Mouse (Mus musculus) stomach, embryonic 16.5 days (tissue): Measurements from ENCODE around the gene Arpc1a. TPM values are rescaled to one million over a fixed set of nuclear protein-coding genes. Genes with fewer than 3 reads are reported as not detected.
A peak's percentile ranks its signal among the peaks of the same experiment; 100 is the strongest.
"Not testable (repeated sequence)": the region's sequence is repeated elsewhere in the genome, so short reads cannot be mapped to it uniquely, and the experiment has no call there.

Experiments
- ATAC-seq: fragments of 200-750 bp; cut with Nextera tagmentation; 2 replicates; pipeline ENCODE4 v1.8.0; 2017; ENCODE audit warnings: moderate number of reproducible peaks, moderate TSS enrichment; ENCODE audit not compliant: insufficient read depth, low FRiP score
- H3K27ac ChIP-seq: fragments of 300-500 bp; sonication (generic); 2 replicates; pipeline ENCODE4 v1.5.1; 2014; ENCODE audit warnings: low read length
- H3K27me3 ChIP-seq: fragments of 300-500 bp; sonication (generic); 2 replicates; pipeline ENCODE4 v1.6.1; 2014; ENCODE audit warnings: low read length, control low read depth, mixed read lengths; ENCODE audit not compliant: control insufficient read depth, insufficient read depth
- H3K36me3 ChIP-seq: fragments of 300-500 bp; sonication (generic); 2 replicates; pipeline ENCODE4 v1.6.1; 2014; ENCODE audit warnings: low read length; ENCODE audit not compliant: control insufficient read depth, insufficient read depth
- H3K4me1 ChIP-seq: fragments of 300-500 bp; sonication (generic); 2 replicates; pipeline ENCODE4 v1.6.1; 2014; ENCODE audit warnings: low read length, control low read depth, mixed read lengths; ENCODE audit not compliant: control insufficient read depth, insufficient read depth
- H3K4me2 ChIP-seq: fragments of 300-500 bp; sonication (generic); 2 replicates; pipeline ENCODE4 v1.6.1; 2014; ENCODE audit warnings: low read depth, low read length, mixed read lengths
- H3K4me3 ChIP-seq: fragments of 300-500 bp; sonication (generic); replicated peaks from 2 replicates; pipeline ENCODE4 v1.5.1; 2014; ENCODE audit warnings: mild to moderate bottlenecking, low read length
- H3K9ac ChIP-seq: fragments of 300-500 bp; sonication (generic); 2 replicates; pipeline ENCODE4 v1.6.1; 2014; ENCODE audit warnings: low read length
- H3K9me3 ChIP-seq: fragments of 300-500 bp; sonication (generic); replicated peaks from 2 replicates; pipeline ENCODE4 v1.6.1; 2016; ENCODE audit warnings: low read length, control low read depth; ENCODE audit not compliant: control insufficient read depth
- WGBS: fragments of 180-500 bp; shearing (Covaris S2); extraction: QIAGEN DNeasy Blood & Tissue Kit; methylation state at CpG from one replicate; pipeline ENCODE4 v1.1.7; 2014; 5-methylcytosine and 5-hydroxymethylcytosine counted together
- polyA plus RNA-seq: library from polyadenylated mRNA; unstranded; fragments of >200 nt; fragmentation: Nextera tagmentation; extraction: Ambion mirVana; gene quantifications from 2 replicates; pipeline ENCODE4 v1.2.1, GENCODE M21; 2015

Arpc1a gene
- polyA plus RNA-seq, 1 experiment from 2014 or later, result 155 TPM

DNA sequence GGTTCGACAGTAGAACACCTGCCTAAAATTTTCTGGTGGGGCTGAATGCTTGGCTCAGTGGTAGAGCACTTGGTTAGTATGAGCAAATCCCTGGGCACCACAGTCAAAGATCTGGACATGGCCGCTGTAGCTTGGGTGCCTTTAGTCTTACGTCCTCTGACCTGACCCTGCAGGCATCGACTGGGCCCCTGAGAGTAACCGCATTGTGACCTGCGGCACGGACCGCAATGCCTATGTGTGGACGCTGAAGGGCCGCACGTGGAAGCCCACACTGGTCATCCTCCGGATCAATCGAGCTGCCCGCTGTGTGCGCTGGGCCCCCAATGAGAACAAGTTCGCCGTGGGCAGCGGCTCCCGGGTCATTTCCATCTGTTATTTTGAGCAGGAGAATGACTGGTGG is 39.8 kb downstream of the Arpc1a start:
- Histone ChIP-seq H3K27ac (no peak overlapping the region), H3K4me2 (no peak overlapping the region), H3K4me3 (no peak overlapping the region), H3K9ac (no peak overlapping the region), H3K27me3 (no peaks in the 10 kb centered on the region), H3K4me1 (no peaks in the 10 kb centered on the region), H3K9me3 (no peaks in the 10 kb centered on the region), H3K36me3 (peaks cover 22% of the 10 kb centered on the region; the same call in 1 of the 2 replicates)
- WGBS, result 94% methylated on average over 19 of the region's 19 CpGs
- no peak for ATAC-seq

DNA sequence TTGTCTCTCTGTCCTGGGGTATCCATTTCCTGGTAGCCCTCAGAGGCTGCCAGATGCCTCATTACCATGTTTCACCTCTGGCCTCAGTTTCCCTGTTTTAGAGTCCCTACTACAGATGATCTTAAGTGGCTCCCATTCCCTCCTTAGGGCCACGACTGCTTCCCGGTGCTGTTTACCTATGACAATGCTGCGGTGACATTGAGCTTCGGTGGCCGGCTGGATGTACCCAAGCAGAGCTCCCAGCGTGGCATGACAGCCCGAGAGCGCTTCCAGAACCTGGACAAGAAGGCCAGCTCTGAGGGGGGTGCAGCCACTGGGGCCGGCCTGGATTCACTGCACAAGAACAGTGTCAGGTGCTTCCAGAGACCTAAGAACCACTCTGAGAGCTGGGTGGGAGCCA is 43.0 kb downstream of the Arpc1a start:
- Histone ChIP-seq H3K4me3 (no peak overlapping the region), H3K9ac (no peak overlapping the region), H3K27ac (no peak overlapping the region), H3K9me3 (no peaks in the 10 kb centered on the region), H3K27me3 (no peaks in the 10 kb centered on the region), H3K4me2 (no peak overlapping the region), H3K36me3 (peaks cover 44% of the 10 kb centered on the region), H3K4me1 (no peaks in the 10 kb centered on the region)
- ATAC-seq, result no peak
- 92% methylated on average over 9 of the region's 9 CpGs for WGBS

DNA sequence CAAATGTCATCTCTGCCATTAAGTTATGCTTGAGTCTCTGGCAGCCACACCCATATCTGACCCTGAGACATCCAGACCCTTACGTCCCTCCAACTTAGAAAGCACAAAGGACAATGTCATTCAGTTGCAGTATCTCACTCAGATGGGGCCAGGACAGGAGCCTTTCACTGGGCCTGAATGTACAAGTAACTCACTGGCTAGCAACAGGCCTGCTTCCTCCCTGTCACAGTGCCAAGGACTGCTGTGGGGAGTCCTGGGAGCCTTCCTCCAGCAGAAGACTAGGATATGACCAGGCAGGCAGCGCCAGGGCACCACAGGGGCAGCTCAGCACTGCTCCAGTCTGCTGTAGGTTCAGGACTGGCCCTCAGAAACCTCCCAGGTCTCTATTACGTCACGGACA is 45.5 kb downstream of the Arpc1a start:
- Histone ChIP-seq H3K4me3 (no peak overlapping the region), H3K27ac (no peak overlapping the region), H3K9ac (no peak overlapping the region), H3K36me3 (peaks cover 55% of the 10 kb centered on the region), H3K9me3 (no peaks in the 10 kb centered on the region), H3K4me2 (no peak overlapping the region), H3K27me3 (no peaks in the 10 kb centered on the region), H3K4me1 (no peaks in the 10 kb centered on the region)
- ATAC-seq, result no peak
- 88% methylated on average over 4 of the region's 4 CpGs for WGBS

DNA sequence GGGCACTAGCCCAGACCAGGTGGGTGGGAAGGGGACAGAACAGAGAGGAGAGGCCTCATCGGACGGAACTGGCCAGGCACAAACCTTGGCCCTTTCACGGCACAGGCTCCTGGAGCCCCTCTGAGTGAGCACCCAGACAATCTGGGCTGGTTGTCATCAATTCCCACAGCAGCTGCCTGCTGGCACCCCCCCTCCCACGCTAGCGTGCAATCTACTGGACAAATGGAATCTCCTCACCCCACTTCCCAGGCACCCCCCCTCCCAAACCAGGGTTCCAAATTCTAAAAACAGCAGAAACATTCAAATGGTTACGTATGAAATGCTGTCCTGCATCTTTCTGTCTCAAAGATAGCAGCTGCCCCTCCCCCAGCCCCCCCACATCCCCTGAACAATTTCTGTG is 46.1 kb downstream of the Arpc1a start:
- WGBS, result 81% methylated on average over 6 of the region's 6 CpGs
- peaks cover 62% of the 10 kb centered on the region for H3K36me3 ChIP-seq
- H3K4me3 ChIP-seq, H3K9me3 ChIP-seq, H3K27me3 ChIP-seq, H3K27ac ChIP-seq, ATAC-seq, H3K9ac ChIP-seq, H3K4me2 ChIP-seq, H3K4me1 ChIP-seq: not testable (repeated sequence)

DNA sequence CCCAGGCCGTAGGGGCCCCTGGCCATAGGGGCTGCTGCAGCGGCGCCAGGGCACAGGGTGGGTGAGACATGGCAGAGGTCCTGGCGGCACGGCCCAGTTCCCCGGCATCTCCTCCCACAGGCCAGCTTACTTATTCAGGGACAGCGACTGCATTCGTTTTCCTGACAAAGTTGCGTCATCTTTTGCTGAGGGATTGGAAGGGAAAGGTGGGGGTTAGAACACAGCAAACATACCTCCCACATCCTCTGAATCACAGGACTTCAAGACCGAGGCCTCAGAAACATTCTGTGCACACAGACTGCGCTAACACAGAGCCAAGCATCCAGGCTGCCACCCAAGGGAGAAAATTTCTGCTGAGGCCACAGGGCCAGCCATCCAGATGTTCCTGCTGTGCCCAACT is 46.6 kb downstream of the Arpc1a start:
- no peak overlapping the region for H3K4me2 ChIP-seq
- peaks cover 64% of the 10 kb centered on the region for H3K36me3 ChIP-seq
- WGBS, result 85% methylated on average over 11 of the region's 11 CpGs
- no peaks in the 10 kb centered on the region for H3K4me1 ChIP-seq
- H3K9ac ChIP-seq, result no peak overlapping the region
- H3K27ac ChIP-seq, result no peak overlapping the region
- ATAC-seq, result no peak
- H3K27me3 ChIP-seq, result no peaks in the 10 kb centered on the region
- no peaks in the 10 kb centered on the region for H3K9me3 ChIP-seq
- H3K4me3 ChIP-seq, result no peak overlapping the region

DNA sequence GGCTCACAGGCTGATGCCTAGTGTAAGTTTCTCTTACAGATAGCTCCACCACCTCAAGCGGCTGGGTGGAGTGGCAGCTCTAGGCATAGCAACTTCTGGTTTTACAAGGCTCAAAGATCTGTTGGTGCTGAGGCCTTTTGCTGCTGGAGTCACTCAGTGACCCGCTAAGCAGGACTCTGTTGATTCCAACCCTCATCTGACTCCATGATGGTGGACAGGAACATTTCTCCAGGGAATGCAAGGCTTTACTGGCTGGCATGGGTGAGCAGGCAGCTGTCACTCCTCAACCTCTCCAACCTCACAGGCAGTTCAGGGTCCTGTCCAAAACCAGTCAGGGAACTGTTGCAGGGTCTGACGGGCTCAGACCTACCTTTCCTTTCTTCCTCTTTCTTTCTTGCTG is 47.4 kb downstream of the Arpc1a start:
- WGBS, result 76% methylated on average over 3 of the region's 3 CpGs
- no peak for ATAC-seq

DNA sequence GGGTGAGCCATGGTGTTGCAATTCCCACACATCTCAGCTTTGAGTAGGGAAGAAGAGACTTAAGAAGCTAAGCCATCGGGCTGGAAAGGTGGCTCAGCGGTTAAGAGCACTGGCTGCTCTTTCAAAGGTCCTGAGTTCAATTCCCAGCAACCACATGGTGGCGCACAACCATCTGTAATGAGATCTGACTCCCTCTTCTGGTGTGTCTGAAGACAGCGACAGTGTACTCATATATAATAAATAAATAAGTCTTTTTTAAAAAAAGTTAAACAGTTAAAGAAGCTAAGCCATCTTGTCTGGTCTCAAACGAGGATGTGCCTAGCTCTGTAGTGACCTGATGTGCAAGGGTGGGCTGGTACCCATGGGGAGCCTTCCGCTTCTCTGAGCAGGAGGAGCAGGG is 49.6 kb downstream of the Arpc1a start:
- not testable (repeated sequence) for ATAC-seq, H3K27me3 ChIP-seq, H3K4me3 ChIP-seq, H3K9me3 ChIP-seq, H3K4me2 ChIP-seq, H3K27ac ChIP-seq, H3K9ac ChIP-seq, H3K4me1 ChIP-seq
- H3K36me3 ChIP-seq, result peaks cover 53% of the 10 kb centered on the region
- 82% methylated on average over 6 of the region's 6 CpGs for WGBS

More for the DNA sequence above, 47.4 kb downstream of the Arpc1a start:
- no peak overlapping the region for H3K4me3 ChIP-seq
- no peaks in the 10 kb centered on the region for H3K27me3 ChIP-seq
- no peak overlapping the region for H3K9ac ChIP-seq
- no peak overlapping the region for H3K4me2 ChIP-seq
- no peak overlapping the region for H3K27ac ChIP-seq
- no peaks in the 10 kb centered on the region for H3K4me1 ChIP-seq
- H3K36me3 ChIP-seq, result peaks cover 61% of the 10 kb centered on the region
- no peaks in the 10 kb centered on the region for H3K9me3 ChIP-seq

DNA sequence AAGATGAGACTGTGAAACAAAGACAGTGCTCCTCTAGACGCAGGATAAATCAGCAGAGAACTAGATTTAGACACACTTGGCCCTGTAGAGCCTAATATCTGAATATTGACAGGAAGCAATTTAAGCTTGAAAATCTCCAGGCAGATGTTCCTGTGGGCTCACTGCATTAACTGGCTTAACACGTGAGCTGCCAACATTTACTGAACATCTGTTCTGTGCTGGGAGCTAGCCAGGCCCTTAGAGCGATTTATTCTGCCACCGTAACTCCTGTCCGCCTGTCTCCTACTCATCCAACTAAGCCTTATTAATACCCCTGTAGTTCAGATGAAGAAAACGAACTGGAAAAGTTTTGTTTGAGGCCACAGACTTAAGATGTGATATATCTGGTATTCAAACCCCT is 55.2 kb downstream of the Arpc1a start:
- Histone ChIP-seq H3K4me1 (peaks cover 15% of the 10 kb centered on the region), H3K4me3 (peak overlapping the region; percentile 94), H3K4me2 (peak overlapping the region; percentile 81), H3K36me3 (peaks cover 20% of the 10 kb centered on the region), H3K9ac (peak overlapping the region; percentile 87), H3K27me3 (no peaks in the 10 kb centered on the region), H3K9me3 (no peaks in the 10 kb centered on the region), H3K27ac (no peak overlapping the region)
- no peak for ATAC-seq
- WGBS, result 2% methylated on average over 6 of the region's 6 CpGs

DNA sequence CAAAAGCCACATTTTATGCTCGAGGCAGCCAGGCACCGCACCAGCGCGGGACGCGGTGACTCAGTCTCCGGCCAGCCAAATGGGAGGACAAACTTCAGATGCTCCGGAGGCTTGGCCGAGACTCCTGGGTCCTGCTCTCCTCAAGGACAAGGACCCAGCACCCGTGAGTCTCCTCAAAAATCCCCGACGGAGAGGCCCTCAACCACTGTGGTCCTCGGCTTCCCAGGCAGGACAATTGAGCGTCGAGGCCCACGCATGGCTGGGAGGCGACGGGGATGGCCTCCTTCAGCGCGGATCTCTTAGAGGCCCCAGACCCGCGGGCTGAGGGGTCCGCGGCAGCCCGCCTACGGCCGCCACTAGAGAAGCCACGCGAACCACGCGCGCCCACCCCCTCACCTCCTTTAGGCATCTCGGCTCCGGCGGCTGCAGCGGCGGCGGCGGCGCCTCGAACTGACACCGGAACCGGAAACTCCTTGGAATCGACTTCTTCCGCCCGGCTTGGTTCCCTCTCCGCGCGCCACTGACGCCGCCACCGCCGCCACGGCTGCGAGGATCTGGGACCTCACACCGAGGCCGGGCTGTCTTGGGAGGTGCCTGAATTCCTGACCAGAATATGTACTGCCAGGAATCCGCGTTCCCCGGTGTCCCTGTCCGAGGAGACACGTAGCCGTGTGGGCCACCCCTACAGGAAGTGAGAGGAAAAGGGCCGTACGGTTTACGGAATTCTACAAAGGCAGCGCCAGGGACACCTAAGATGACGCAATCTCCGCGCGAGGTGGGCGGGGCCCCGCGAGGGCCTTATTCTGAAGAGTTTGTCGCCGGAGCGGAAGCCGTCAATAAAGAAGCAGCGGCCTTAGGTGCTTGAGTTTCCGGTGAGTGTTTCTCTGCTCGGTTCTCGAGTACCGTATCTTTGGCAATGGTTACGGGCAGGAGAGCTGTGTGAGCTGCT is 56.2 kb downstream of the Arpc1a start, which contains the start of the genes Pdap1 and Bud31:
Gene Pdap1, minus strand, starts transcription at position 668 of the 949 bp plus-strand sequence.
Gene Bud31, plus strand, starts transcription at position 792 of the 949 bp plus-strand sequence.
- Histone ChIP-seq H3K9ac (peak within 1 kb of the TSS; percentile 87), H3K9me3 (no peaks in the 10 kb centered on the region), H3K4me1 (peaks cover 15% of the 10 kb centered on the region), H3K27me3 (no peaks in the 10 kb centered on the region), H3K4me3 (peak within 1 kb of the TSS; percentile 94), H3K4me2 (peak within 1 kb of the TSS; percentile 86), H3K27ac (peak within 1 kb of the TSS; percentile 87), H3K36me3 (peaks cover 13% of the 10 kb centered on the region)
- ATAC-seq, result peak; percentile 94
- under 1% methylated on average over 84 of the region's 84 CpGs for WGBS
